Mouse (Mus musculus) ZHBTc4 (cell line): ENCODE results near the gene Timp3.
A peak's percentile ranks its signal among the peaks of the same experiment; 100 is the strongest.
"Not testable (repeated sequence)": the region's sequence is repeated elsewhere in the genome, so short reads cannot be mapped to it uniquely, and the experiment has no call there.

Experiments used
- DNase-seq: peaks from one replicate; pipeline ENCODE4 v3.0.0-alpha.2; 2011; ENCODE audit warnings: low read depth, low spot score

Gene Timp3

GRCm38 (mm10) chr10:86351287-86351686 is 51.1 kb downstream of the Timp3 start:
- no peak for DNase-seq

GRCm38 (mm10) chr10:86352521-86352920 is 52.3 kb downstream of the Timp3 start:
- no peak for DNase-seq

DNA sequence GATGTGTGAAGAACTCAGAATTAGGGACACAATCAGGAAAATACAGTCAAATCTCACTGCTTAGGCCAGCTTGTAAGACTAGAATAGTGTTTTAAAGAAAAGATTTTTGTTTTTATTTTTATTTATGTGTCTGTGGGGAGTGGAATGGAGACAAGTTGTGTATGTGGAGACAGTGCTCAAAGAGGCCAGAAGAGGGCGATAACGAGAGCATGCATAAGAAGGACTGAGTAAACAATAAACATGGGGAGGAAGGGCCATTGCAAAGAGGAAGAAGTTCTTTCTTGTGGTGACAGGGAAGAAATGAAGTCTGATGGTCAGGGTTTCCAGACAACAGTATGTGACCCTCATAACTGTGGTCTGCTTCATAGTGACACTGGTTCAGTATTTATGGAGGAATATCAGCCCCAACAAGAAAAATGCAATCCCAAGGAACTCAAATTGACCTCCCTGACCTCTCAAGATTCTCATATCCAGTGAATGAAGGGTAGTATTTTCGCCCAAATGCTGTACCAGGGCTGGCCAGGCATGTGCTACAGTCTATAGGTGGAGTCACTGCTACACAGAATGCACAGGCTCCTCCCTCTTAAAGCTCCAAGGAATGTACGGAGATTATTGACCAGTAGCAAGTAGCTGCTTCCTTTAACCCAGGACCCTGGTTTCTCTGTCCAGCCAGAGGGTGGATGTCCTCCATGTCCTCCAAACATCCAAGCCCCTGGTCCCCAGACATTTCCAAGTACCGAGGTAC is 56.8 kb downstream of the Timp3 start:
- DNase-seq: peak; percentile 56

DNA sequence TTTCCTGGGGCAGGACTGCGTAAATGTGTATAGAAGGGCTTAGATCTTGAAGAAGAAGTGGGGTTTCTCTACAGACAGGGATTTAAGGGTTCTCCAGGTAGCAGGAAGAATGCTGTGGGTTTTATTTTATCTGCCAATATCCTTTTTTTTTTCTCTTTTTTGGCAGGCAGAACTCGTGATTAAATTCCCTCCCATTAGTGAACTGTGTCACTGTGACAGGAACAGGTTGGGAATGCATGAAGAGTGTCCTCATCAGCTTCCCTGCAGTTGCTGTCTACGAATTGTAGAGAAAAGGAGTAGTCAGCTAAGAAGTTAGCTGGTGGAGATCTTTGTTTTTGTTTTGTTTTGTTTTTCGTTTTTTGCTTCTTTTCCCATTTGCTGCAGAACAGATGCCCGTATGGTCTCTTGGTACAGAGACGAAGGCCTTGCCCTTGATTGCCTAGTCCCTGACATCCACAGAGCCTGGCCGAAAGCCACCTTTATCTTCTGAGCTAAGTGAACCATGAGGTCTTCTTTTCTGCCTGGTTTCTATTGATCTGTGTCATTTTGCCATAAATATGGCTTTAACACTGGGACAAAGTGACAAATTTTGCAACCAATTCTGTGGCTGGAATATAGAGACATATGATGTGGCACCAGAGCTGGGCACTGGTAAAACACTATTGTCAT is 58.3 kb downstream of the Timp3 start:
- DNase-seq: no peak

- DNase-seq: no peak
These were observed 59.0 kb downstream of the Timp3 start for GRCm38 (mm10) chr10:86359208-86359607.

DNA sequence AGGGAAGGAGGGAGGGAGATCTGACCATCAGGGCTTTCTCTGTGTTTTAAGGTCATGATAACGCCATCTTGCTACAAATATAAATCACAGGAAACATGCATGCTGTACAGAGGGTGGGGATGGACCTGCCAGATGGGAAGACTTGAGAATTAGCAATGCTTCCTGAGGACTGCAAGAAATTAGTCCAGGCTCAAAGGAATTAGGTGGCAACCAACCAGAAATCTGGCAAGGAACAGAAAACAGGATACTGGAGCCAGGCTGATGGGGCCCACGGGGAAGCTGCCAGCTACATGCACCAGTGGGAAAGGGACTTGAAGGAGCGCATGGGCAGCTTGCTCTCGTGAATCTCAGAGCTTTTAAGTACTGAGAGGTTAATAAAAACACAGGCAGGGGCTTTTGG is 59.5 kb downstream of the Timp3 start:
- no peak for DNase-seq

DNA sequence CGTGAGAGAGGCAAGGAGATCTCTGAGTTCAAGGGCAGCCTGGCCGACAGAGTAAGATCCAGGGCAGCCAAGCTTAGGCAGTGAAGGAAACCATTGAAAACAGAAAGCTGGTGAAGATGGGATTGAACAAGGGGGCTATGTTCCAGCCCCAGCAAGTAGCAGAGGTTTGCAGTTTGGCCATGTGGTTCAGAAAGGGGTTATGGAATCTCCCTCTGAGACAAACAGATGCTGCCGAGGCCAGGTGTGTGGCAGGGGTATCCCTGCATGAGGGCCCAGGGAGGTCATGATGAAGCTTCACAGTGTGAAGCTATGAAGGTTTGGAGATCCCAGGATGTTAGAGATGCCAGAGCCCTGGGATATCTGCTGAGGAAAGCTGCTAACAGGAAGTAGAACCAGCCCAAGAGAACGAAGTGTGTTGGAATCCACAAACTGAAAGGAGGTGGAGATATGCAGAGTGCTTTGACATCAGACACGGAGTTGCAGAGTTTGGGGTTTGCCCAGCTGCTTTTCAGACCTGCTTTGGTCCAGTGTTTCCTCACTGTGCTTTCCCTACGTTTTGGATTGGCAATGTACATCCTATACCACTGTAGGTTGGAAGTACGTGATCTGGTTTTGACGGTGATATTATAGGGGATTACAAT is 63.6 kb downstream of the Timp3 start:
- DNase-seq: no peak

GRCm38 (mm10) chr10:86365632-86366092 is 65.5 kb downstream of the Timp3 start:
- no peak for DNase-seq

- DNase-seq: no peak
These were observed 67.2 kb downstream of the Timp3 start for GRCm38 (mm10) chr10:86367346-86367745.

GRCm38 (mm10) chr10:86368811-86369210 is 68.6 kb downstream of the Timp3 start:
- DNase-seq: no peak

- no peak for DNase-seq
These were observed 69.2 kb downstream of the Timp3 start for GRCm38 (mm10) chr10:86369346-86369745.

DNA sequence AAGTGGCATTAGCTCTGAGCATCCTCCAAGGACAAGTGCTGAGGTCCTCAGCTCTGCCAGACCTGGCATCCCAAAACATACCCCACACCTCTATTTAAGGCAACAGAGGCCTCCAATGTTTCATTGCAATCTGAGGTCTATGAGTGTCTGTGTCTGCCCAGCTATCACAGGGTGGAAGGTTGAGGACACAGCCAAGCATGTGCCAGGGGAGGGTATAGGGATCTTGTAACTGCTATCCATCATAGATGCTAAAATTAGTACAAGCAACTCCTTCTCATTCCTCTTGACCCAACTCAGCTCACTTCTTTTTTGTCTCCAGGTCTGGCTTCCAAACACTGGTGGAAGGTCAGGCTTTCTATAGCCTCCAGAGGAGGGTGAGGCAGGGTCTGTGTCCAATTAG is 71.4 kb downstream of the Timp3 start:
- DNase-seq: no peak

DNA sequence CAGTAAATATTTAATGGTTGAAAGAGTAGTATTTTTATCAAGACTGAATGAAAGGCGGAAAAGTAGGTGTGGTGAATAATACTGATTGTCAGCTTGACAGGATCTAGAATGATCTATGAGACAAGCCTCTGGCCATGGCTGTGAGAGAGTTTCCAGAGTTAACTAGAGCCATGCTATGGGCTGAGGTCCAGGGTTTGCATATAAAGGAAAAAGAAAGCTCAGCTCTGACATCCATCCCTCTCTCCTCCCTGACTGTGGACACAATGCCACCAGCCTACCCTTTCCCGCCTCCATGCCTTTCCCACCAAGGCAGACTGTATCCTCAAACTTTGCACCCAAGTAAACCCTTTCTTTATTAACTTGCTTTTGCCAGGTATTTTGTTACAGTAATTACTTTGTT is 73.9 kb downstream of the Timp3 start:
- no peak for DNase-seq

DNA sequence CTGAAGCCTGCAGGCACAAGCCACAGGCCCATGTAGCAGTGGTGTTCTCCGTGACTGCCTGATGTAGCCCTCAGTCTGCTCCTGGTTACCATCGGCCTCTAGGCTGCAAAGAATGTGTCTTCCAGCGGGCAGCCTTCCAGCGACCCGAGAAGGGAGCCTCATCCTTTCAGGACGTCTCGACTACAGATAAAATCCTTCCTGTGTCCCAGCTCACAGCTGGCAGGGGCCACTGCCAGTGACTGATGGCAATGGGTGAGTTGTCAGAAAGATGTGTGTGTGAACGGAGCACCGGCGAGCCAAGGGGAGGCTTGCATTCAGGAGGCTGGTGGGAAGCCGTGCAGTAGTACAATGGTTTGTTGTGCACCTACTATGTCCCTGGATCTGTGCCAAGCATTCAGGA is 75.7 kb downstream of the Timp3 start:
- no peak for DNase-seq

- DNase-seq: no peak
These were observed 76.4 kb downstream of the Timp3 start for GRCm38 (mm10) chr10:86376392-86377185.

GRCm38 (mm10) chr10:86378803-86379202 is 78.6 kb downstream of the Timp3 start:
- not testable (repeated sequence) for DNase-seq

DNA sequence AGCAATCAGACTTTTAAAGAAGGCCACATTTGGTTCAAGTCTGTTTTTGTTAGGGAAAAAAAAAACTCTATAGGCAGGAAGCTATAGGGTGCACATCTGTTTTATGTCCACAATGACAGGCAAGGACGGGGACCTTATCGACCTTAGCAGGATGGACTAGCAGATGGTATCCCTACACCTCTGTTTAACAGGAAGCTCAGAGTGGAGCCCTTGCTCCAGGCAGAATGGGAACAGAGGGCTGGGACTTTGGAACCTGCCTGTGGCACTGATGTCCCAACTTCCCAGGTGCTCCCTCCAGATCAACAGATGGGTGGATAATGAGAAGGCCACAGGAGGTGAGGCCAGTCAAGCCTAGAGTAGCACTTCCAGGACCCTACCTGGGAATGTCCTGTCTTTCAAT is 80.5 kb downstream of the Timp3 start:
- DNase-seq: no peak

DNA sequence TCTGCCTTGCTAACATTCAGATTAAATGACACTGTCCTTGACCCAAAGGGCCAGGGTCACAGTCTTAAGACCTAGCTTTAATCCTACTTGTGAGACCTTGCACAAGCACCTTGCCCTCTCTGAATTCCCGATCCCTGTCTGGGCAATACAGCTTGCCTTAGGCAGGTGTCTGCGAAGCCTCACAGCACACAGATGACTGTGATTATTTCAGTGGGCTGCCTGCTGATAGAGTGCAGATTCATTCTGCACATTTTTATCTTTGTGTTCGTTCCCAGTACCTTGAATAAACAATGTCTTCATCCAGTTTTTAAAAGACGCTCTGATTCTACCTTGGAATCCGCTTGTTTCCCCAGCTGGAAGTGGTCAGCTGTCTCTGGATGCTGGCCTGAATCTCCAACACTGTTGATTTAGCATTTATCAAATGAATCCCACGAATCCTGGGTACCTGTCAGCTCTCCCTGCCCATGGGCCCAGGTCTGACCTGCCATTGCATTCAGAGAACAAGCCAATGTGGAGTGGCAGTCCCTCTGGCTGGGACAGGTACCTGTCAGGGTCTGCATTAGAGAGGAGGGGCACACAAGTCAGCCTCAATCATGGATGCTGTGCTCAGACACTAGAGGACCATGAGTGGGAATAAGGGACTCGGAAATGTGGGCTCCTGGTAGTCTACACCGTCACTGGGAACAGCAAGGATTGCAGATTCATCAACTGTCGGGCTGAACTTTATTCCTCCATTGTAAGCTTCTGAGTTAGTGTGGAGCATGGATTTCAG is 81.2 kb downstream of the Timp3 start:
- no peak for DNase-seq

DNA sequence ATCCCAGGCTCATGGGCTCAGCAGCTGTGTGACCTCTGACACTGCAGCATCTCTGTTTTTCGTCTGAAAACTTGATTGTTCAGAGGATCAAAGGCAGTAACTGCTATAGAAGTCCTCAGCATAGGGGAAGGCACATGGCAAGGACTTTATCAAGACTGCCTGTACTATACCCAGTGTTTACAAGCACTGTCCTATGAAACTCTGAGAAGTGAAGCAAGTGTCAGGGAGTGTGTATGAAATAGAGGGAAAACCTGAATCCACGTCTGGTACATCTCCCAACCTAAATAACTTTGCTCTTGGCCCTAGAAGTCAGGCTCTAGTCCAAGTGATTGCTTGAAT is 81.7 kb downstream of the Timp3 start:
- no peak for DNase-seq

GRCm38 (mm10) chr10:86384655-86385054 is 84.5 kb downstream of the Timp3 start:
- no peak for DNase-seq

GRCm38 (mm10) chr10:86385656-86386055 is 85.5 kb downstream of the Timp3 start:
- DNase-seq: no peak
